Mouse (Mus musculus): ENCODE measurements around the gene Phf13. TPM values are rescaled to one million over a fixed set of nuclear protein-coding genes. Genes with fewer than 3 reads are reported as not detected.

Gene Phf13
- total RNA-seq (2023), result 3.9 to 5.2 TPM (median 4.4 TPM) in 4 replicates

GRCm38 (mm10) chr4:151996173-151996950, at the start of gene Phf13:
TSS of gene Phf13 (minus strand) at chr4:151996258.

GRCm38 (mm10) chr4:152038985-152039830, 43.1 kb upstream of the Phf13 start, which contains the start of gene Nol9:
TSS of gene Nol9 (plus strand) at chr4:152039321.

GRCm38 (mm10) chr4:152038225-152038984, 42.3 kb upstream of the Phf13 start, which contains the start of gene Tas1r1:
TSS of gene Tas1r1 (minus strand) at chr4:152038568.

GRCm38 (mm10) chr4:152027524-152027923, 31.5 kb upstream of the Phf13 start, which contains the start of gene Zbtb48:
TSS of gene Zbtb48 (minus strand) at chr4:152027671.

GRCm38 (mm10) chr4:152008622-152009075, 12.6 kb upstream of the Phf13 start, which contains the start of gene Klhl21:
TSS of gene Klhl21 (plus strand) at chr4:152008803.

GRCm38 (mm10) chr4:151988342-151989109, 7.5 kb downstream of the Phf13 start, which contains the start of gene Thap3:
TSS of gene Thap3 (minus strand) at chr4:151988997.

Other genes starting within 250 kb of the Phf13 start
- gene Camta1, start 134.4 kb downstream of the Phf13 start, total RNA-seq (2023), result 43.2 to 53.2 TPM (median 49.6 TPM) in 4 replicates
- 68.5 to 81.5 TPM (median 74.4 TPM) in 4 replicates for gene Dnajc11, start 62.6 kb downstream of the Phf13 start, total RNA-seq (2023)
- 31.2 to 45.4 TPM (median 36.3 TPM) in 4 replicates for gene Thap3, start 7.3 kb downstream of the Phf13 start, total RNA-seq (2023)
- gene Klhl21, start 12.5 kb upstream of the Phf13 start, total RNA-seq (2023), result 18.7 to 19.6 TPM (median 19.3 TPM) in 4 replicates
- gene Zbtb48, start 31.4 kb upstream of the Phf13 start, total RNA-seq (2023), result 17.9 to 27.9 TPM (median 23.9 TPM) in 4 replicates
- not detected in 4 replicates for gene Tas1r1, start 42.3 kb upstream of the Phf13 start, total RNA-seq (2023)
- gene Nol9, start 43.1 kb upstream of the Phf13 start, total RNA-seq (2023), result 39.4 to 44.4 TPM (median 41.6 TPM) in 4 replicates
- 1.5 to 5.8 TPM (median 3.5 TPM) in 4 replicates for gene Plekhg5, start 76.2 kb upstream of the Phf13 start, total RNA-seq (2023)
- 0.56 TPM in 1 of 4 replicates, not detected in the others for gene Tnfrsf25, start 119.7 kb upstream of the Phf13 start, total RNA-seq (2023)
- 0.92 to 1.9 TPM (median 1.4 TPM) in 4 replicates for gene Espn, start 156.1 kb upstream of the Phf13 start, total RNA-seq (2023)
- not detected in 4 replicates for gene Hes2, start 162.6 kb upstream of the Phf13 start, total RNA-seq (2023)
- gene Acot7, start 181.9 kb upstream of the Phf13 start, total RNA-seq (2023), result 2.1 to 4.7 TPM (median 3.1 TPM) in 4 replicates